ENCODE assay signal across 23 mouse cellular contexts in the genomic region with DNA sequence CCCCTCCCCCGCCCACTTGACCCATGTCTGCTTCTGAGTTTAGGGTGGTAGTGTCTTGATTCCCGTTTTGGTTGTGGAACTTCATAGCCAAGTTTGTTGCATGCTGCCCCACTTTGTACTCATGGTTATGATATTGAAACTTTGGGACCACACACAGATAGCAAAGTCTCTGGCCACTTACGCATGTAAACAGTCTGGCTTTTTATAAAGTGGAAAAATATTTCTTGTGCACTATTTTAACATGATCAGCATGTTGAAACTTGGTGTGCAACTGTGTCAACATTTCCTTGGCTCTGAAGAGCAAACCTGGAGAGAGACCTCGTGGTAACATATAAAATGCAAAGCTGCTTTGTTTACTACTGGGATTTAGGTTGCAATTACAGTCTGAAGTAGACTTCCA. TPM values are rescaled to one million over a fixed set of nuclear protein-coding genes. Genes with fewer than 3 reads are reported as not detected.
DNase-seq lines count a peak whose midpoint lies in the region; ATAC-seq lines count a peak whose summit lies in the region.
"Had no signal": no experiment of that assay in that cellular context is flagged by ENCODE, and none has a peak within 500 bp of the region (broad histone marks: within the 10 kb centered on the region; RNA-seq: fewer than 3 reads in every experiment).

No protein-coding gene starts in this region.

- H3K27ac ChIP-seq in heart, embryonic 13.5 days (replicated peaks): peak overlapping the region; percentile 46; the same call in 1 of the 2 replicates
- 0 out of 2 replicates have a peak overlapping the region, but pooled peaks have one; percentile 4 for H3K27ac ChIP-seq in lung, embryonic 16.5 days (ENCODE audit: low read length)
- H3K27ac ChIP-seq in embryonic facial prominence, embryonic 15.5 days (replicated peaks): 0 out of 2 replicates have a peak overlapping the region, but pooled peaks have one; percentile 51
- no peak overlapping the region for H3K27ac ChIP-seq in intestine, embryonic 16.5 days (ENCODE audit: low read length)
- H3K27ac ChIP-seq: forebrain, embryonic 13.5 days; hindbrain, embryonic 13.5 days; kidney, embryonic 15.5 days; left cerebral cortex, adult 2 months; liver, embryonic 14.5 days had no signal

- no peaks in the 10 kb centered on the region for H3K36me3 ChIP-seq in heart, embryonic 13.5 days
- no peaks in the 10 kb centered on the region for H3K36me3 ChIP-seq in lung, embryonic 16.5 days (ENCODE audit: control insufficient read depth, insufficient read depth, low read length)
- no peaks in the 10 kb centered on the region for H3K36me3 ChIP-seq in embryonic facial prominence, embryonic 15.5 days
- no peaks in the 10 kb centered on the region for H3K36me3 ChIP-seq in intestine, embryonic 16.5 days (ENCODE audit: control insufficient read depth, insufficient read depth, low read length)
- H3K36me3 ChIP-seq: heart, embryonic 10.5 days; hindbrain, embryonic 13.5 days; kidney, embryonic 15.5 days; limb, embryonic 15.5 days; neural tube, embryonic 15.5 days had no signal

- no peak overlapping the region for H3K4me3 ChIP-seq in heart, embryonic 13.5 days
- H3K4me3 ChIP-seq in lung, embryonic 16.5 days (ENCODE audit: low read length): no peak overlapping the region
- H3K4me3 ChIP-seq in embryonic facial prominence, embryonic 15.5 days (replicated peaks): no peak overlapping the region
- H3K4me3 ChIP-seq in intestine, embryonic 16.5 days (ENCODE audit: low read length): no peak overlapping the region
- H3K4me3 ChIP-seq: forebrain, embryonic 13.5 days; heart, embryonic 10.5 days; hindbrain, embryonic 13.5 days; kidney, embryonic 15.5 days; left cerebral cortex, adult 2 months; limb, embryonic 15.5 days; neural tube, embryonic 15.5 days had no signal

- H3K4me2 ChIP-seq in heart, embryonic 13.5 days: no peak overlapping the region
- no peak overlapping the region for H3K4me2 ChIP-seq in lung, embryonic 16.5 days (ENCODE audit: low read depth, low read length)
- no peak overlapping the region for H3K4me2 ChIP-seq in embryonic facial prominence, embryonic 15.5 days (replicated peaks)
- no peak overlapping the region for H3K4me2 ChIP-seq in intestine, embryonic 16.5 days (ENCODE audit: low read depth, low read length)
- H3K4me2 ChIP-seq: forebrain, embryonic 13.5 days; hindbrain, embryonic 13.5 days; kidney, embryonic 15.5 days; limb, embryonic 15.5 days; neural tube, embryonic 15.5 days had no signal

- 54% methylated on average over 4 of the region's 4 CpGs for WGBS in heart, embryonic 13.5 days
- 45% methylated on average over 4 of the region's 4 CpGs for WGBS in lung, embryonic 16.5 days
- 46% methylated on average over 4 of the region's 4 CpGs for WGBS in embryonic facial prominence, embryonic 15.5 days
- WGBS in intestine, embryonic 16.5 days: 64% methylated on average over 4 of the region's 4 CpGs

- intact Hi-C loops in heart, postnatal 36 days (cut with DNase I): no loop called here

- no peak for DNase-seq in heart, postnatal 36 days
- DNase-seq in lung, postnatal 4 days: no peak
- no peak for DNase-seq in MN1 (ENCODE audit: low spot score)
- DNase-seq: cerebellum, adult 18-20 months; cerebellum, postnatal 10 days; midbrain, embryonic 14.5 days; retina, postnatal 1 day; right cerebral cortex, postnatal 14 days; thymus, adult 2 months; thymus, postnatal 36 days had no signal

- H3K27me3 ChIP-seq in heart, embryonic 13.5 days (replicated peaks): no peaks in the 10 kb centered on the region
- no peaks in the 10 kb centered on the region for H3K27me3 ChIP-seq in lung, embryonic 16.5 days (ENCODE audit: control insufficient read depth, insufficient read depth, low read depth, low read length)
- no peaks in the 10 kb centered on the region for H3K27me3 ChIP-seq in embryonic facial prominence, embryonic 15.5 days
- no peaks in the 10 kb centered on the region for H3K27me3 ChIP-seq in intestine, embryonic 16.5 days (replicated peaks; ENCODE audit: control insufficient read depth, insufficient read depth, low read length)
- H3K27me3 ChIP-seq: forebrain, embryonic 13.5 days; hindbrain, embryonic 13.5 days; kidney, embryonic 15.5 days; limb, embryonic 15.5 days; neural tube, embryonic 15.5 days had no signal

- H3K9me3 ChIP-seq in heart, embryonic 13.5 days: no peaks in the 10 kb centered on the region
- H3K9me3 ChIP-seq in lung, embryonic 16.5 days (ENCODE audit: control insufficient read depth, low read length): no peaks in the 10 kb centered on the region
- H3K9me3 ChIP-seq in embryonic facial prominence, embryonic 15.5 days (replicated peaks): no peaks in the 10 kb centered on the region
- no peaks in the 10 kb centered on the region for H3K9me3 ChIP-seq in intestine, embryonic 16.5 days (ENCODE audit: control insufficient read depth, low read length)
- H3K9me3 ChIP-seq: forebrain, embryonic 13.5 days; heart, embryonic 10.5 days; hindbrain, embryonic 13.5 days; kidney, embryonic 15.5 days; limb, embryonic 15.5 days; neural tube, embryonic 15.5 days had no signal

- no peak overlapping the region for H3K9ac ChIP-seq in heart, embryonic 13.5 days
- no peak overlapping the region for H3K9ac ChIP-seq in lung, embryonic 16.5 days (ENCODE audit: low read length)
- H3K9ac ChIP-seq in embryonic facial prominence, embryonic 15.5 days: no peak overlapping the region
- no peak overlapping the region for H3K9ac ChIP-seq in intestine, embryonic 16.5 days (ENCODE audit: low read depth, low read length)
- H3K9ac ChIP-seq: forebrain, embryonic 13.5 days; hindbrain, embryonic 13.5 days; kidney, embryonic 15.5 days; limb, embryonic 15.5 days; liver, embryonic 14.5 days; neural tube, embryonic 15.5 days had no signal

- ATAC-seq in heart, embryonic 13.5 days (ENCODE audit: extremely low read depth, insufficient number of reproducible peaks, low FRiP score, low TSS enrichment): no peak
- peak; percentile 68; the same call in 1 of the 2 replicates for ATAC-seq in lung, embryonic 16.5 days (ENCODE audit: low read depth)
- ATAC-seq in embryonic facial prominence, embryonic 15.5 days (ENCODE audit: insufficient number of reproducible peaks, low FRiP score, low TSS enrichment, low read depth): no peak
- no peak for ATAC-seq in intestine, embryonic 16.5 days
- ATAC-seq: intestine, postnatal 0 days had no signal

- H3K4me1 ChIP-seq in heart, embryonic 13.5 days: peaks cover 41% of the 10 kb centered on the region
- peaks cover 26% of the 10 kb centered on the region for H3K4me1 ChIP-seq in lung, embryonic 16.5 days (replicated peaks; ENCODE audit: control insufficient read depth, insufficient read depth, low read length)
- H3K4me1 ChIP-seq in embryonic facial prominence, embryonic 15.5 days: peaks cover 18% of the 10 kb centered on the region
- H3K4me1 ChIP-seq in intestine, embryonic 16.5 days (ENCODE audit: control insufficient read depth, insufficient read depth, low read length): peaks cover 8% of the 10 kb centered on the region; the same call in 1 of the 2 replicates
- H3K4me1 ChIP-seq: forebrain, embryonic 13.5 days; hindbrain, embryonic 13.5 days; neural tube, embryonic 15.5 days had no signal

RNA-seq across cellular contexts. Expression of gene AL731706.1, which starts 56.3 kb away (rescaled TPM):
- 34.1 and 43.3 TPM in 2 replicates for polyA plus RNA-seq in heart, embryonic 13.5 days (2015; fragmentation: Nextera tagmentation; extraction: Ambion mirVana)
- 10 to 100 TPM; 37.3 to 38.0 TPM for total RNA-seq in heart, postnatal 36 days (2021)
- polyA plus RNA-seq in lung, embryonic 16.5 days (2015; fragmentation: Nextera tagmentation; extraction: Ambion mirVana): 27.9 and 28.9 TPM in 2 replicates
- polyA plus RNA-seq in embryonic facial prominence, embryonic 15.5 days (2015; fragmentation: Nextera tagmentation; extraction: Ambion mirVana): 27.8 and 32.4 TPM in 2 replicates
- polyA plus RNA-seq in intestine, embryonic 16.5 days (2015; fragmentation: Nextera tagmentation; extraction: Ambion mirVana): 45.5 and 45.6 TPM in 2 replicates

RNA-seq across cellular contexts. Expression of gene Mkks, which starts 56.3 kb away (rescaled TPM):
- polyA plus RNA-seq in heart, embryonic 13.5 days (2015; fragmentation: Nextera tagmentation; extraction: Ambion mirVana): 17.9 and 19.5 TPM in 2 replicates
- 10 to 100 TPM; 28.5 to 28.6 TPM for total RNA-seq in heart, postnatal 36 days (2021)
- 12.8 and 13.4 TPM in 2 replicates for polyA plus RNA-seq in lung, embryonic 16.5 days (2015; fragmentation: Nextera tagmentation; extraction: Ambion mirVana)
- 12.3 and 14.2 TPM in 2 replicates for polyA plus RNA-seq in embryonic facial prominence, embryonic 15.5 days (2015; fragmentation: Nextera tagmentation; extraction: Ambion mirVana)
- 17.3 and 18.9 TPM in 2 replicates for polyA plus RNA-seq in intestine, embryonic 16.5 days (2015; fragmentation: Nextera tagmentation; extraction: Ambion mirVana)

RNA-seq across cellular contexts. Expression of gene Slx4ip, which starts 56.5 kb away (rescaled TPM):
- polyA plus RNA-seq in heart, embryonic 13.5 days (2015; fragmentation: Nextera tagmentation; extraction: Ambion mirVana): 4.2 and 4.5 TPM in 2 replicates
- total RNA-seq in heart, postnatal 36 days (2021): 1 to 10 TPM; 1.3 to 2.0 TPM
- polyA plus RNA-seq in lung, embryonic 16.5 days (2015; fragmentation: Nextera tagmentation; extraction: Ambion mirVana): 6.0 and 7.3 TPM in 2 replicates
- 6.4 and 7.2 TPM in 2 replicates for polyA plus RNA-seq in embryonic facial prominence, embryonic 15.5 days (2015; fragmentation: Nextera tagmentation; extraction: Ambion mirVana)
- 4.4 and 5.1 TPM in 2 replicates for polyA plus RNA-seq in intestine, embryonic 16.5 days (2015; fragmentation: Nextera tagmentation; extraction: Ambion mirVana)
